ENCODE assay signal across 25 mouse cellular contexts in genomic region chr5:134960430-134960829, GRCm38 (mm10). TPM values are rescaled to one million over a fixed set of nuclear protein-coding genes. Genes with fewer than 3 reads are reported as not detected.
DNase-seq lines count a peak whose midpoint lies in the region; ATAC-seq lines count a peak whose summit lies in the region.
"Had no signal": no experiment of that assay in that cellular context is flagged by ENCODE, and none has a peak within 500 bp of the region (broad histone marks: within the 10 kb centered on the region; RNA-seq: fewer than 3 reads in every experiment).

No protein-coding gene starts in this region.

- H3K9ac ChIP-seq in kidney, embryonic 14.5 days (ENCODE audit: low read depth, low read length), result no peak overlapping the region
- H3K9ac ChIP-seq: forebrain, embryonic 13.5 days; heart, embryonic 13.5 days; limb, embryonic 12.5 days; liver, embryonic 13.5 days; lung, embryonic 15.5 days; neural tube, embryonic 12.5 days; stomach, embryonic 15.5 days had no signal

- no peaks in the 10 kb centered on the region for H3K9me3 ChIP-seq in kidney, embryonic 14.5 days (ENCODE audit: control insufficient read depth, low read length)
- H3K9me3 ChIP-seq: forebrain, embryonic 13.5 days; heart, embryonic 13.5 days; limb, embryonic 12.5 days; liver, embryonic 13.5 days; lung, embryonic 15.5 days; neural tube, embryonic 12.5 days; stomach, embryonic 15.5 days had no signal

- no peaks in the 10 kb centered on the region for H3K36me3 ChIP-seq in kidney, embryonic 14.5 days (ENCODE audit: control insufficient read depth, insufficient read depth, low read length)
- H3K36me3 ChIP-seq: heart, embryonic 13.5 days; limb, embryonic 12.5 days; liver, embryonic 13.5 days; lung, embryonic 15.5 days; neural tube, embryonic 12.5 days; stomach, embryonic 15.5 days had no signal

- no peak overlapping the region for H3K4me3 ChIP-seq in kidney, embryonic 14.5 days (ENCODE audit: low read length)
- H3K4me3 ChIP-seq: forebrain, embryonic 13.5 days; heart, embryonic 13.5 days; layer of hippocampus, adult 2 months; limb, embryonic 12.5 days; liver, embryonic 13.5 days; lung, embryonic 15.5 days; neural tube, embryonic 12.5 days; stomach, embryonic 15.5 days had no signal

- peak overlapping the region; percentile 24; the same call in 1 of the 2 replicates for H3K27ac ChIP-seq in kidney, embryonic 14.5 days (ENCODE audit: low read depth, low read length)
- H3K27ac ChIP-seq: forebrain, embryonic 13.5 days; heart, embryonic 13.5 days; layer of hippocampus, adult 2 months; limb, embryonic 12.5 days; liver, embryonic 13.5 days; lung, embryonic 15.5 days; neural tube, embryonic 12.5 days; stomach, embryonic 15.5 days had no signal

- no peaks in the 10 kb centered on the region for H3K4me1 ChIP-seq in kidney, embryonic 14.5 days (ENCODE audit: control insufficient read depth, insufficient read depth, low read length)
- H3K4me1 ChIP-seq: forebrain, embryonic 13.5 days; neural tube, embryonic 12.5 days had no signal

- DNase-seq in kidney, adult 18-20 months, result no peak
- DNase-seq in NIH3T3 (ENCODE audit: low read depth), result peak; percentile 61
- DNase-seq in thymus, postnatal 25 days, result peak; percentile 52
- no peak for DNase-seq in gastrocnemius, postnatal 36 days
- DNase-seq in left cerebral cortex, adult 18-20 months (ENCODE audit: low spot score in 2 of 2), result no peak
- DNase-seq: adrenal gland, adult 2 months; B cell, adult 2 months; cerebellum, postnatal 25 days; heart, postnatal 36 days; kidney, adult 2 months; liver, embryonic 13.5 days had no signal

- H3K27me3 ChIP-seq in kidney, embryonic 14.5 days (ENCODE audit: control insufficient read depth, insufficient read depth, low read length), result no peaks in the 10 kb centered on the region
- H3K27me3 ChIP-seq: forebrain, embryonic 13.5 days; heart, embryonic 13.5 days; limb, embryonic 12.5 days; liver, embryonic 13.5 days; lung, embryonic 15.5 days; neural tube, embryonic 12.5 days; stomach, embryonic 15.5 days had no signal

- 71% methylated on average over 2 of the region's 2 CpGs for WGBS in kidney, embryonic 14.5 days

- intact Hi-C loops in gastrocnemius, postnatal 36 days (cut with DNase I), result loop anchor here (2.0 kb wide), 1 partner anchor 28 kb away; the partner anchor contains the start of gene Mettl27

- no peak for ATAC-seq in kidney, embryonic 14.5 days (ENCODE audit: low FRiP score, low TSS enrichment)
- ATAC-seq in hematopoietic stem cell, adult 5-6 weeks (replicated peaks in 1 of 2; ENCODE audit: insufficient read depth in 1 of 2, low FRiP score in 2 of 2, low TSS enrichment in 1 of 2, low read depth in 1 of 2, poor library complexity in 2 of 2, severe bottlenecking in 2 of 2), result peak; percentile 88 to 90
- ATAC-seq in erythroid progenitor cell, adult 5-6 weeks (replicated peaks; ENCODE audit: low FRiP score, poor library complexity, severe bottlenecking), result no peak
- ATAC-seq: forebrain, embryonic 13.5 days; midbrain, embryonic 16.5 days had no signal

- H3K4me2 ChIP-seq in kidney, embryonic 14.5 days (replicated peaks; ENCODE audit: low read depth, low read length), result no peak overlapping the region
- H3K4me2 ChIP-seq: forebrain, embryonic 13.5 days; heart, embryonic 13.5 days; limb, embryonic 12.5 days; liver, embryonic 13.5 days; lung, embryonic 15.5 days; neural tube, embryonic 12.5 days; stomach, embryonic 15.5 days had no signal

RNA-seq across cellular contexts. Expression of gene Cldn4, which starts 13.7 kb away (rescaled TPM):
- polyA plus RNA-seq in kidney, embryonic 14.5 days (2014; fragmentation: Nextera tagmentation; extraction: Ambion mirVana), result 73.4 and 76.1 TPM in 2 replicates
- 0.81 TPM in 1 of 2 replicates, not detected in the other for total RNA-seq in hematopoietic stem cell, adult 5-6 weeks (2017)
- not detected for total RNA-seq in gastrocnemius, postnatal 36 days (2021)
- not detected for total RNA-seq in left cerebral cortex, adult 18-20 months (2021)
- 0.84 TPM in 1 of 2 replicates, not detected in the other for total RNA-seq in erythroid progenitor cell, adult 5-6 weeks (2015; ENCODE audit: low replicate concordance)
- not detected in 2 replicates for total RNA-seq in erythroid progenitor cell, adult 5-6 weeks (2017; ENCODE audit: low replicate concordance)
- total RNA-seq: adrenal gland, adult 2 months; gastrocnemius, postnatal 4 days; heart, postnatal 36 days; layer of hippocampus, adult 2 months; left cerebral cortex, adult 8-10 months had no signal
- polyA plus RNA-seq: adrenal gland, adult 2 months; forebrain, embryonic 13.5 days; midbrain, embryonic 16.5 days had no signal

RNA-seq across cellular contexts. Expression of gene Cldn3, which starts 25.6 kb away (rescaled TPM):
- 47.0 and 54.7 TPM in 2 replicates for polyA plus RNA-seq in kidney, embryonic 14.5 days (2014; fragmentation: Nextera tagmentation; extraction: Ambion mirVana)
- not detected in 2 replicates for total RNA-seq in hematopoietic stem cell, adult 5-6 weeks (2017)
- total RNA-seq in gastrocnemius, postnatal 36 days (2021), result not detected
- total RNA-seq in left cerebral cortex, adult 18-20 months (2021), result under 1 TPM in 1 of 2 experiments, not detected in 1; 0.49 TPM
- total RNA-seq in erythroid progenitor cell, adult 5-6 weeks (2015; ENCODE audit: low replicate concordance), result not detected in 2 replicates
- total RNA-seq in erythroid progenitor cell, adult 5-6 weeks (2017; ENCODE audit: low replicate concordance), result not detected in 2 replicates

RNA-seq across cellular contexts. Expression of gene Mettl27, which starts 28.3 kb away (rescaled TPM):
- 19.4 and 26.6 TPM in 2 replicates for polyA plus RNA-seq in kidney, embryonic 14.5 days (2014; fragmentation: Nextera tagmentation; extraction: Ambion mirVana)
- 13.8 and 20.0 TPM in 2 replicates for total RNA-seq in hematopoietic stem cell, adult 5-6 weeks (2017)
- total RNA-seq in gastrocnemius, postnatal 36 days (2021), result 1 to 10 TPM; 5.1 to 6.4 TPM
- total RNA-seq in left cerebral cortex, adult 18-20 months (2021), result 1 to 10 TPM; 7.4 to 9.7 TPM
- 41.1 and 65.6 TPM in 2 replicates for total RNA-seq in erythroid progenitor cell, adult 5-6 weeks (2015; ENCODE audit: low replicate concordance)
- total RNA-seq in erythroid progenitor cell, adult 5-6 weeks (2017; ENCODE audit: low replicate concordance), result 28.3 and 42.1 TPM in 2 replicates

RNA-seq across cellular contexts. Expression of gene Cldn13, which starts 45.1 kb away (rescaled TPM):
- polyA plus RNA-seq in kidney, embryonic 14.5 days (2014; fragmentation: Nextera tagmentation; extraction: Ambion mirVana), result 0.20 and 0.24 TPM in 2 replicates
- 0.88 and 15.9 TPM in 2 replicates for total RNA-seq in hematopoietic stem cell, adult 5-6 weeks (2017)
- not detected for total RNA-seq in gastrocnemius, postnatal 36 days (2021)
- not detected for total RNA-seq in left cerebral cortex, adult 18-20 months (2021)
- total RNA-seq in erythroid progenitor cell, adult 5-6 weeks (2015; ENCODE audit: low replicate concordance), result 702 and 793 TPM in 2 replicates
- 370 and 493 TPM in 2 replicates for total RNA-seq in erythroid progenitor cell, adult 5-6 weeks (2017; ENCODE audit: low replicate concordance)
- total RNA-seq: adrenal gland, adult 2 months; gastrocnemius, postnatal 4 days; heart, postnatal 36 days; layer of hippocampus, adult 2 months; left cerebral cortex, adult 8-10 months had no signal
- polyA plus RNA-seq: adrenal gland, adult 2 months; forebrain, embryonic 13.5 days; kidney, adult 2 months; midbrain, embryonic 16.5 days; urinary bladder, adult 2 months had no signal

RNA-seq across cellular contexts. Expression of gene Abhd11, which starts 48.5 kb away (rescaled TPM):
- polyA plus RNA-seq in kidney, embryonic 14.5 days (2014; fragmentation: Nextera tagmentation; extraction: Ambion mirVana), result 73.5 and 78.9 TPM in 2 replicates
- 27.1 and 41.0 TPM in 2 replicates for total RNA-seq in hematopoietic stem cell, adult 5-6 weeks (2017)
- total RNA-seq in gastrocnemius, postnatal 36 days (2021), result 10 to 100 TPM; 51.6 to 57.0 TPM
- 10 to 100 TPM; 34.3 to 38.1 TPM for total RNA-seq in left cerebral cortex, adult 18-20 months (2021)
- 15.9 and 29.8 TPM in 2 replicates for total RNA-seq in erythroid progenitor cell, adult 5-6 weeks (2015; ENCODE audit: low replicate concordance)
- 3.9 and 4.3 TPM in 2 replicates for total RNA-seq in erythroid progenitor cell, adult 5-6 weeks (2017; ENCODE audit: low replicate concordance)

Comparison
In these comparisons a context has a peak if more than half of its experiments do, and no peak if none do; other contexts are left out.
1. ATAC-seq: peak in hematopoietic stem cell, adult 5-6 weeks (2 of 2); none in kidney, embryonic 14.5 days (single experiment) and erythroid progenitor cell, adult 5-6 weeks (single experiment).
2. DNase-seq: peak in NIH3T3 (single experiment) and thymus, postnatal 25 days (single experiment); none in kidney, adult 18-20 months (single experiment), gastrocnemius, postnatal 36 days (0 of 2) and left cerebral cortex, adult 18-20 months (0 of 2).